Mouse (Mus musculus) bone marrow, adult 2 months (tissue): ENCODE measurements around the gene Kremen2.

Source experiments
- CTCF ChIP-seq: fragments of 200-500 bp; IDR thresholded peaks from 2 replicates; pipeline ENCODE4 v1.5.1; 2011; ENCODE audit warnings: low read length, control low read depth; ENCODE audit not compliant: control insufficient read depth, insufficient read depth
- POLR2A ChIP-seq: fragments of 200-500 bp; IDR thresholded peaks from 2 replicates; pipeline ENCODE4 v1.6.1; 2011; ENCODE audit warnings: low read depth, mild to moderate bottlenecking, control low read depth, low read length, borderline replicate concordance; ENCODE audit not compliant: control insufficient read depth

GRCm38 (mm10) chr17:23742210-23742793, 3.3 kb downstream of the Kremen2 start:
- TF ChIP-seq CTCF, result no peak
- no peak for TF ChIP-seq POLR2A
